Mouse (Mus musculus): ENCODE results near the gene Adam8.

DNA sequence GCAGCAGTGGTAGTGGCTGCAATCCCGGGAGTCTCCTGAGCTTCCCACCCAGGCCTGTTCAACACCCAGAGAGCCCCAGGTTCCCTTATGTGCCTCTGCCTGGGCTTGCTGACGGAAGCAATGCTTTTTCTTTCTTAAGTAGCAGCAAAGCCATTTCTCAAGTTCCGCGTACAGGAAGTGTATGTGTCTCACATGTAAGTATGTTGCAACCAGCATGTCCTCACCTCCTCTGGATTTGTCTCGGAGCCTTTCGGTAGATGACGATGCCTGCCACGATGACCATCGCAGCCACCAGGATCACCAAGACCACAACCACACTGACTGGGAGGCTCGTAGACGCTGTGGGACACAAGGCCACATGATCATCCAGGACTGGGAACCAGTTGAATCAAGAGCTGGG lies 7.9 kb downstream of the Adam8 start:
- no peak for TF ChIP-seq CTCF (IDR thresholded peaks at IDR 0.05)
- no peak for TF ChIP-seq EP300 (IDR thresholded peaks at IDR 0.05)

Data from lung, postnatal 0 days (tissue).